Mouse (Mus musculus): ENCODE results near the gene Gm7942. TPM values are rescaled to one million over a fixed set of nuclear protein-coding genes. Genes with fewer than 3 reads are reported as not detected.
"Not testable (repeated sequence)": the region's sequence is repeated elsewhere in the genome, so short reads cannot be mapped to it uniquely, and the experiment has no call there.

Gene Gm7942
- total RNA-seq (2021) = not detected

- DNase-seq = not testable (repeated sequence)
Measured at GRCm38 (mm10) chr5:95106638-95107037, at the start of gene Gm7942. Gene Gm7942, plus strand, starts transcription at chr5:95106938.

Other genes starting within 250 kb of the Gm7942 start
- gene Gm3183, start 241.5 kb upstream of the Gm7942 start, total RNA-seq (2021) = not detected
- not detected for gene Gm6367, start 118.3 kb upstream of the Gm7942 start, total RNA-seq (2021)
- not detected for gene Gm16513, start 75.7 kb downstream of the Gm7942 start, total RNA-seq (2021)
- not detected for gene Gm10424, start 165.8 kb downstream of the Gm7942 start, total RNA-seq (2021)
- not detected for gene Gm3259, start 199.0 kb downstream of the Gm7942 start, total RNA-seq (2021)

Data from layer of hippocampus, postnatal 36 days (tissue).